Mouse (Mus musculus) liver, postnatal 0 days (tissue): Measurements from ENCODE around the gene Snx1.

Experiments used
- CTCF ChIP-seq: sonication (generic); IDR thresholded peaks from 2 replicates; pipeline ENCODE4 v1.5.1; 2016; ENCODE audit warnings: antibody characterized with exemption, low read depth
- EP300 ChIP-seq: IDR thresholded peaks from 2 replicates; pipeline ENCODE4 v1.6.1; 2016; ENCODE audit warnings: antibody characterized with exemption, low read depth, mild to moderate bottlenecking

DNA sequence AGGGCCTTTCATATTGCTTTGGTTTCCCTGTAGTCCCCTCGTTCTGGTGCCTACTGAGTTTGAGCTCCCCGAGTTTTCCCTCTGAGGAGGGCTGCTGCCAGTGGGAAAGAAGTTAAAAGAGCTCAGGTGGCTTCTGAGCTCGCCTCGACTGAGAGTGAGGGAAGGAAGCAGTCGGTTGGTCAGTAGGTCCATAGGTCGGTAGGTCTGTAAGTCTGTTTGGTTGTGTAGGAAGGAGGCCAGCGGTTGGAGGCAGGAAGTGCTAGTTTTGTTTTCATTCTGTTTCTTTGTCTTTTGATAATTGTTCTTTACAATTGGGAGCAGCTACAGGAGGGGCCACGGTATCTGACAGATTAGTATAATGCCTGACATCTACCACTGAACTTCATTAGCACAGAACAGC lies 16.3 kb downstream of the Snx1 start:
- no peak for TF ChIP-seq CTCF
- TF ChIP-seq EP300 = no peak
